Mouse (Mus musculus): Measurements from ENCODE around the gene Cwc22.

Cwc22 gene

DNA sequence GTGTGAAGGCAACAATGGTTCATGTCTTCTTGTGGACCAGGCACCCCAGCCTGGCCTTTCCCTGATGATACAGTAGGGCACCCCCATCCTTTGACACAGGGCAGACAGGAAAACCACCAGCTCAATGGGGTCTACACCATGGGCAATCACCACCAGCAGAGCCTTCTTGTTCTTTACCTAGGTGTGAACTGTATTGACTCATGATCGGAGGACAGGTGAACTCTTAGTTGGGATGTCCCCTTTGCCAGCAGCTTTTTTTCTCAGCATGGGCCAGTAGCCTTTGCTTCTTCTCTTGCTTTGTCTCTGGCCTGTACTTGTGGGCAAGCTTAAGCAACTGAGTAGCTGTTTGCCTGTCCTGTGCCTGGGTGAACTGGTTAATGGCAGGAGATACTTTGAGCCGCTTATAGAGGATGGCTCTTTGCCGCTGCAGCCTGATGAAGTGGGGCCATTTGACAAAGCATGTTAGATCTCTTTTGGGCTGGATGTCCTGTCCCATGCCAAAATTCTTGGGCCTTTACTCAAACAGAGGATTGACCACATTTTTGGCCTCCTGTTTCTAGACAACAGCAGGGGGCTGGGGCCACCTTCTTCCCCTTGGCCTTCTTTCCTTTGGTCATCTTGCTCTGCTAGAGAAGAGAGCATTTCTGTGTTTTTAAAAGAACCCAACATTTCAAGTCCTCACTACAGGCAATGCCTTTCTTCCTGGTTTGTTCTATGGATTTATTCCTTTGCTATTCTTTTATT, 16.4 kb upstream of the Cwc22 start:
- DNase-seq: no peak

DNA sequence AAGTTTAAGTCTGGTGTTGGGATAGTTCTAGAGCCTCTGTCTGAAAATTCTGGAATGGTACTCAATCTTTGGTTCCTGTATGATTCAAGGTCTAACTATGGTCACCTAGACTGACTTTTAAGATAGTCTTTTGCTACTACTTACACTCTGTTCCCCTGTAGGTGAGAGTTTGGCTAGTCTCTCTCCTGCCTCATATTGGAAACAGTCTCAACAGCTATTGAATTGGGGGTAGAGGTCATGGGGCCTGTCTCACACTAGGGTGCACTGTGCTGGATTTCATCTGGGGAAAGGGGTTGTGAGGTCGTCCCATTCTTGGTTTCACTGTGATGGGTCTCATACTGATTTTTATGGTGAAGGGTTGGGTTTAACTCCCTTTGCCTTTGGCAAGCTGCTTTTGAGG, 15.1 kb upstream of the Cwc22 start:
- no peak for DNase-seq

DNA sequence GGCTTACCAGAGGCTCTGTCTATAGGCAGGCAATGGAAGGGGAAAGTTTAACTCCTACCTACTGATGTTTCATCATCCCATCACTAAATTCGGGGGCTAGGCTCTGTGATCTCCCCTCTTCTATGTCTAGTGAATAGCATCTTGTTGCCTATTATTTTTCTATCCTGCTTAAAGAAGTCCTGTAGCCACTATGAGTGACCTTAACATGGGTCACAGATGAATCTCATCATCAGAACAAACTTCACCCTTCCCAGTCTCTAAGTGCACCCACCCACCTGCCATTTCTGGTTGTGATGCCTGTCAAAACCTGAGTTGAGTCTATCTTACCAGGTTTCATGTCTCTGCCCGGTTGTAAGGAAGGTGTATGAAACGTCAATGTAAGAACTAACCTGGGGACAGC, 14.5 kb upstream of the Cwc22 start:
- no peak for DNase-seq

DNA sequence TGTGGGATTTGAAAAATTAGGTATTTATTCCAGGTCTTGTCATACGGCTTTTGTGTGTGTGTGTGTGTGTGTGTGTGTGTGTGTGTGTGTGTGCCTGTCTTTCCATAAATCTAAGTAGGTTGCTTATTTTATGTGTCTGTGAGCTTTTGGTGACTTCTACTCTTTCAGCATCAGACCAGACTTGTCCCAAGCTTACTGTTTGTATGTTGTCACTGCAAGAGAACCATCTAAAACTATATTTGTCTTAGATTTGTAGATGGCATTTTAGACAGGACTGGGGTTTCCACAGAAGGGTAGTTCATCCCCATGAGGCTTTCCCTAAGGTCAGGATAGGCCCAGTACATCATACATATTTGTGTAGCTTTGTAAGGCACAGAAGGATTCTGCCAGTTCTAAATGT, 13.2 kb upstream of the Cwc22 start:
- no peak for DNase-seq

DNA sequence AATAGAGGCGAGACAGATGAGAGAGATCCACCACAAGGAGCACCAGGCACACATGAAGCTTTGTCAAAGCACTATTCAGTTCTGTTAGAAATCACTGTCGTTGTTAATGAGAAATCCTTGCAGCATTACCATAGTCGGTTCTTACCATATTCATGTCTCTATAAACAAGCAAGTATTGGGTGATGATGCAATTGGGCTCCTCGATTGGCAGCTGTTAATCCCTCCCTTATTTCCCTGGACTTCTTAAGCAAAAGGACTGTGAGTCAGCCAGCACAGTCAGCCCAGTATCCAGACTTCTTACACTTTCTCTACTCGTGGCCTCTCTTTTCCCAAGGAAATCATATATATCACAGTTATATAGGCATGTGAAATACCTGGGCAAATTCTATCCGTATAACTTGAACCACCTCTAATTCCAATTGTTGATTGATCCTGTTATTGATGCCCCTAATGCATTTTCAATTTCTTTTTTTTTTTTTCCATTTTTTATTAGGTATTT, 5.3 kb upstream of the Cwc22 start:
- no peak for DNase-seq

DNA sequence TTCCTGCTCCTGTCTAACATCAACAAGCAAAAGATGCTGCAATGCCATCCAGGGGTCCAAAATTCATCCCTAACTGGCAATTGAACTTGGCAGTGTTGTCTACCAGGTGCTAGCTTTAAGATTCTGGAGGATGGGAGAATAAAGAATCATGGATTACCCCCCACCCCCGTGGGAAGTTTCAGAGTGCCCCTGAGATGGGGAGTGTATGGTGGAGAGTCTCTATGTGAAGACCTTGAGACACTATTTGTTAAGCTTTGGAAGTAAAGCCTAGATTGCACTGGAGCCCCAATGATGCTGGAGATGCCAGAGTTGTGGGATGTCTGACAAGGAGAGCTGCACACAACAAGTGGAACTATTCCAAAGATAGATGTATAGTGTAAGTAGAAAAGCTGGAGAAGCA, 3.9 kb upstream of the Cwc22 start:
- no peak for DNase-seq

DNA sequence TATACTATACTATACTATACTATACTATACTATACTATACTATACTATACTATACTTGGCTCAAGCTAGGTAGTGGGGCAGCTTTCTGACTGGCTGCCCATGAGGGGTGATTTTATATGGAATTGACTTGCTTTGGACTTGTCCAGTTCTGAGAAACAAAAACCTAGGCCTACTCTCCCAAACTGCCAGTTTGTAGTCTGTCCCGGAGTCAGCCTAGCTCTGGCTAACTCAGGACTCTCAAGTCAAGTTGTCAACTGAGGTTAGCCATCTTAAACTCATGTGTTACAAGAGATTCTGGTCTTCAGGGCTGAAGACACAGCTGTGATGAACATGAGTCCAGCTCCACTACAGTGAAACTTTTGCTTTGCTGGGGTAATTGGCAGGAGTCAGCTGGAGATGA, 3.3 kb upstream of the Cwc22 start:
- DNase-seq: no peak

DNA sequence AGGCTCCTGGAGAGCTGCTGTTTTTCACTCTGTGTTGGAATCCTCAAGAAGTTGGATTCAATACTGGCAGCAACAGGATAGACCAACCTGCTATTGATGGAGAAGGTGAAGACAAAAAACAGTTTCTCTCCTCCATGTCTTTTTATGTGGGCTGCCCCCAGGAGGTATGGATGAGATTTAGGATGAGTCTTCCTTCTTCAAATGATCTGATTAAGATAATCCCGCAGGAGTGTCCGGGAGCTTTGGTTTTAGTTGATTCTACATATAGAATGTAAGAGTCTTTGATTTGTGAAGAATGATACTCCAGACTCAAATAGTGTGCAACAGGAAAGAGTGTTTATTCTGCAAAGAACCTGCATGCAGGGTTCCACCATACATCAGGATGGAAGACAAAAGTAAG, 2.7 kb upstream of the Cwc22 start:
- no peak for DNase-seq

DNA sequence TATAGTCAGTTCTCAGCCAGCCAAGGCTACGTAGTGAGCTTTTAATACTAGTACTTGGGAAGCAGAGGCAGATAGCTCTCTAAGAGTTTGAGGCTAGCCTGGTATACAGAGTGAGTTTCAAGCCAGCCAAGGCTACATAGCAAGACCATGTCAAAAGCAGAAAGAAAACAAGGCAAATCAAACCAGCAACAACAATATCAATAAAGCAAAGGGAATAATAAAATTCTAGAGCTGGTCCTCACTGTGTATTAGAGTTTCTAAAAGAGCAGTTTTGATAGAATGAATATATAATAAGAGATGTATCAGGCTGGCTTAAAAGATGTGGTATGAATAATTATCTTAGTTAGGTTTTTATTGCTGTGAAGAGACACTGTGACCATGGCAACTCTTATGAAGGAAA, 2.0 kb upstream of the Cwc22 start:
- DNase-seq: no peak

DNA sequence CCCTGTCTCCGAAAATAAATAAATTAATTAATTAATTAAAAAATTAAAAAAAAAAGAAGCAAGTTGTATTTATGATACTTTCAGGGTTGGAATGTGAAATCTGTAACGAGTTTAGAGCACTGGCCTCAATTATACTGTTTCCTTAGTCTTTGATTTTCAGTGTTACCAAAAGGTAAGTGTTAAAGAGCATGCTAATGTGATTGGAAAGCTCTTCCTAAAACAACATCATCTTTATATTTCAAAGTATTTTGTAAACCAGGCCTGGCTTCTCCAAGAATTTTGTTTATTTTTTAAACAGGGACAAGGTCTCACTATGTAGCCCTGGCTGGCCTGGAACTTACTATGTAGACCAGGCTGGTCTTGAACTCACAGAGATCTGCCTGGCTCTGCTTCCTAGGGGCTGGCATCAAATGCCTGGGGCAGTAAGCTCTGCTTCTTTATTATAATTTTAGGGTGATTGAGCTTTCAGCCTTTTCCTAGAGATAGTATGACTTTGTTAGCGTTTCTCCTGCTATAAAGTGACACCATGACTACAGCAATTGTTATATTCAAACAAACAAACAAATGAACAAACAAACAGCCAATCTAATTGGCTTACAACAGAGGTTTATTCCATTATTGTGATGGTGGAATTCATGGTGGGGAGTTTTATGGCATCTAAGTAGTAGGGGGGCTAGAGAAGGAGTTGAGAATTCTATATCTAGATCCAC, 1.1 kb upstream of the Cwc22 start:
- no peak for DNase-seq

DNA sequence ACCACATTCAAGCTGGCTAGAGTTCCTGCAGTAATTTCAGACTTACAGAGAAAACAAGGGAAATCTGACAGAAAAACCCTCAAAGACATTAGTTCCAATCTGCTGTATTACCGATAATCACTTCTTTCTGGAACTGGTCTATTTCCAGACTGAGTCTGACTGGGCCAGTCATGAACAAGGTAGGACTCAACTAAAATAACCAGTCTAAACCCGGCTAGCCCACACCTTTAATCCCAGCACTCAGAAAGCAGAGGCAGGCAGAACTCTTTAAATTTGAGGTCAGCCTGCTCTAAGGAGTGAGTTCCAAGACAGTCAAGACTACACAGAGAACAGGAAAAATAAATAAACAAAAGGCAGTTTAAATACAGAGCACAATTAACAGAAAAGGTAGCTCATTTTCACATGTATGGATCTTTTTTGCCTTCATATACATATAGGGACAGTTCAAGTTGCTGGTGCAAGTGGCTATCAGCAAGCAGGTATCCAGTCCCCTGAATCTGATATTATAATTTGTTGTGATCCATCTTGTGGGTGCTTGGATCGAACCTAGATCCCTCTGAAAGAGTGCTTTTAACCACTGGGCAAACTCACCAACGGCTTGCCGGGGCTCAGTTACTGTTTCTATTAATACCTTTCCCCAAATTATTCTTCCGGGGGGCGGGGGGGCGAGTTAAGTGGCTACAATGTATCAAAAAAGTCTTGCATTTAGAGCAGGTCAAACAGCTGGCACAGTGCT, 1.1 kb downstream of the Cwc22 start:
- no peak for DNase-seq

DNA sequence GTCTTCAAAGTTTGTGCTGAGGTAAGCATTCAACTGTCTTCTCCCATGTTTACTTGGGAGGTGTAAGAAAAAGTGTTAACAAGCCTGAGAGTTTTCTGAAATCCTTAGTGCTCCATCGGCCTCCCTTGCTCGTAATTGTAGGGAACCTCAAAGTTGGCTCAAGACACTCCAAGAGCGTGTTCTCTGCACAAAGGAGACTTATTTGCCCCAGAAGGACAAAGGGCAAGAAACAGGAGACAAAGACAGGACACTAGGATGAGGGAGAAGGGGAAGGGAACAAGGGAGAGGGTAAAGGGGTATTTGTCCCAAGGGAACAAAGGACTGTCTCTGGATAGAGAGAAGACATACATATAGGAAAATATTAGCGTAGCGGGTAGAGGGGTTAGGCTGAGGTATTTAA, 1.9 kb downstream of the Cwc22 start:
- no peak for DNase-seq

DNA sequence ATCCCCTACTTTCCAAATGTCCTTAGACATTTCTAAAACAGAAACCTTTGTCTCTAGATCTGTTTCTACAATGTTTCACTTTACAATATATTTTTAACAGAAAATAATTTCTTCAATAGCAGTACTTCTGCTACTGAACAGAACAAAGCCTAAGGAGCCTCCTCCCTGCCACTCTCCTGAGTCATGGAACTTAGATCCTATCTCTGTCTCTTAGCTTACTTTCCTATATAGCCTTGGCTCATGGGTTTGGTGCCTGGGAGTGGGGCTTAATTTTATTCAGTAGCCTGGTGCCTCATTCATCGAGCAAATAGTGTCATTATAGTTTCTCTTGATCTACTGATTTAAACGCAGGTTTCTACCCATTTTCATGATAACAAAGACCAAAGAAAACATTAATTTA, 4.2 kb downstream of the Cwc22 start:
- no peak for DNase-seq

DNA sequence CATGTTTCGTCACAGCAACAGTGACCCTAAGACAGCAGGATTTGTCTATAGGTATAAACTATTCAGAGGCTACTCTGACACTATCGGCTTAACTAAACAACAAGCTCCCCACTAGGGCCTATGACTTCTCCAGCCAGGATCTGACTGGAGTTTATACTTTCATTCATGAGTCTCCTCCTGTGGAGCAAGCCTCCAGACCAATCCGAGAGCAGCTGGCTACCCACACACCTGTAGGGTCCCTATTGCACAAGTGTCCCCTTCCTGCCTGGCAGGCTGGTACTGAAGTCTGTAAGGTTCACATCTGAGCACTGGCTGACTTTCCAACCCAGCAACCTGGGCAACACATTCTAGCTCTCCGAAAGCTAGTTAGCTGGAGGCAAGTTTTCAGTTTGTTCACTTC, 7.9 kb downstream of the Cwc22 start:
- DNase-seq: no peak

DNA sequence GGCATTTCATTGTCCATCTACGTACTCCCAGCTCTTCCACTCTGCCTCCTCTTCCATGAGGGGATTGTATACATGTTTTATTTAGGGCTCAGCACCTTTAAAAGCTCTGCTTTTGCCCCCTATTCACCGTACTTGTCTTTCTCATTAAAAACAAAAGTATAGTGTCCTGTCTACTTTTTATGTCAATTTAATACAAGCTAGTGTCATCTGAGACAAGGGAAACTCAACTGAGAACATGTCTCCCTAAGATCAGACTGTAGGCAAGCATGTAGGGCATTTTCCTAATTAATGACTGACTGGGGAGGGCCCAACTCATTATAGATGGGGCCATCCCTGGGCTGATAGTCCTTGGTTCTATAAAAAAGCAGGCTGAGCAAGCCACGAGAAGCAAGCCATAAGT, 8.4 kb downstream of the Cwc22 start:
- DNase-seq: no peak

DNA sequence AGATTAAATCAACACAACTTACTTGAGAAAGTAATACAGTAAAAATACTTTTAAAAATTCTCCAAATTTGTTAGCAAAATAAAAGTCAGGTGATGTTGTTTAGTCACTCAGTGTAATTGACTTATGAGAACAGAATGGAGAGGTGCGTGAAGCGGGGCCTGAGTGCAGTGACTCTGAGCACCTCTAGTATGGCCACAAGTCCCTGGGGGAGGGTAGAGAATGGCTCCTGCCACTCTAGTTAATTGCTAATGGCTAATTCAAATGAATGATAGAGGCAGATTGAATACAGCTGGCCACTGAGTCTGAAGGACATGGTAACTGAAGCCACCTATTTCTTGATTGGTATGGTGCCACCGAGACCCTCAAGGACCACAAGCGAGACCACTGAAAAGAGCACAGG, 12.0 kb downstream of the Cwc22 start:
- no peak for DNase-seq

DNA sequence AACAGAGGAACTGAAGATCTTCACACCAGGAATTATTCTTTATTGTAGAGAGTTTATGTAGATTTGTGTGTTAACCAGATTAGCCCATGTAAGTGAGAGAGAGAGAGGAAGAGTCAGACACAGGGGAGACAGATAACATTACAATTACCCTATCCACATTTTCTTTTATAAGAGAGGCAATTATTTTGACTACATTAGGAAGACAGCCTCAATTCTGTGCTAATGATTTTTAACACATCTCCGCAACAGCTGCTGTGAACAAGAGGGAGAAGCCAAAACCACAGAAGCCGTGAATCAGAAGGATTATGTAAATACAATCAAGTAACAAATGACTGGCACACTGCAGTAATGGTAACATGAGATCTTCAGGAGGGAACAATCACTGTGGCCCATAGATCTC, 12.5 kb downstream of the Cwc22 start:
- no peak for DNase-seq

DNA sequence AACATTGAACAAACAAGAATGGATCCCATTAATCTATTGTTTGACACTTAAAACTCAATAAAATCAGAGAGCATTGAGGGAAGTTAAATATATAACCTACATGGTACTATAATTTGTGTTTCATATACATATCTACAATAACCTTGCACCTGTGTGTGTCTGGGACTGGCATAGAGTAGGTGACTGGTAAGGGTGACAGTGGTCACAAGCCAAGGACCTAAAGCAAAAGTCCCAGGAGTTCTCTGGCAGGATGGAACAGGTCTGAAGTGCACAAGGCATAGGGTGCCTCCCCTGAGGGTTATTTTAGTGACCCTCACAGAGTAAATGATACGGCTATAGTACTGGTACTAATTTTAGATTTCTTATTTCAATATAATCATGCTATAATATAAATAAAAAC, 14.2 kb downstream of the Cwc22 start:
- no peak for DNase-seq

DNA sequence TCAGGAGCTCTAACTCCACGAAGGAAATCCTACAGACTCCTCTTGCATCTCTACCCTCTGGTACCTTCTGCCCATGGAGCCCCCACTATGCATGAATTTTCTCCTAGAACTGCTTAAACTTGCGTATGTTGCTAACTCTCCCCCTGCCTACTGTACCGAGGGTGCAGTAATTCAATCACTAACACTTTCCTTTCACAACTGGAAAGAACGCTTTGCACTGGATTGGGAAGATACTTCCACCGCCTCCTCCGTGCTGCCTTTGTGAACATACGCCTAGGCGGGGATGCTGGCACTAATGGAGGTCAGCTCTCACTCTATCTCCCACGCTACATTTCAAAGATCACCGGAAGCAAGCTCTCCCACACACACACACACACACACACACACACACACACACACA, 17.8 kb downstream of the Cwc22 start:
- DNase-seq: no peak

DNA sequence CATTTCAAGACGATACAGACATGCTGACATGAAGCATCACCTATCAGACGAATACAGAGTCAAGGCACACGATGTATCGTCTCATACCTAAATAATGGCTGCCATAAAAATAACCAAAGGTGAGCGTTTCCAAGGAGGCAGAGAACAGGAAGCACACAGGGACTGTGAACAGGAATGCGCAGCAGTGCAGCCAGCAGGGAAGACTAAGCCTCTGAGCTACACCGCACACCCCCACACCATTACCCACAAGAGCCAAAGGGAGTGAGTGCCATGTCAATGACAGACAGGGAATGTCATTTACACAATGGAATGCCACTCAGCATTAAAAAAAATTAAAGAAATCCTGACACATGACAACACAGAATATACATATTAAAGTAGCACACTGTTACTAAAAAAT, 19.7 kb downstream of the Cwc22 start:
- DNase-seq: peak; percentile 24 to 33

DNA sequence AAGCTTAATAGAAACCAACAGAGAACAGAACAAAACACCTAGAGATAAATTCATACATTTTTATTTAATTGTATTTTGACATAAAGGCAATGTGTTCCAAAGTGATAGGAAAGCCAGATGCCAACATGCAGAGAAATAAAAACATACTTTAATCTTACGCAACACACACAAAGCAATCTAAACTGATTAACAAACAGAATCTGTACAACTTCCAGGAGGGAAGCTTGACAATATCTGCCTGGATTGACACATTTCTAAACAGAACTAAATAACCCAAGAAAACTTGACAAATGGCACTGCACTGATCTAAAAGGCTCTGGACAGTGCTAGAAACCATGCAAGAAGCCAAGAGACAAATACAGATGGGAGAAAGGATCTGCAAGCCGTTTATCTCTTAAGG, 20.2 kb downstream of the Cwc22 start:
- DNase-seq: no peak

DNA sequence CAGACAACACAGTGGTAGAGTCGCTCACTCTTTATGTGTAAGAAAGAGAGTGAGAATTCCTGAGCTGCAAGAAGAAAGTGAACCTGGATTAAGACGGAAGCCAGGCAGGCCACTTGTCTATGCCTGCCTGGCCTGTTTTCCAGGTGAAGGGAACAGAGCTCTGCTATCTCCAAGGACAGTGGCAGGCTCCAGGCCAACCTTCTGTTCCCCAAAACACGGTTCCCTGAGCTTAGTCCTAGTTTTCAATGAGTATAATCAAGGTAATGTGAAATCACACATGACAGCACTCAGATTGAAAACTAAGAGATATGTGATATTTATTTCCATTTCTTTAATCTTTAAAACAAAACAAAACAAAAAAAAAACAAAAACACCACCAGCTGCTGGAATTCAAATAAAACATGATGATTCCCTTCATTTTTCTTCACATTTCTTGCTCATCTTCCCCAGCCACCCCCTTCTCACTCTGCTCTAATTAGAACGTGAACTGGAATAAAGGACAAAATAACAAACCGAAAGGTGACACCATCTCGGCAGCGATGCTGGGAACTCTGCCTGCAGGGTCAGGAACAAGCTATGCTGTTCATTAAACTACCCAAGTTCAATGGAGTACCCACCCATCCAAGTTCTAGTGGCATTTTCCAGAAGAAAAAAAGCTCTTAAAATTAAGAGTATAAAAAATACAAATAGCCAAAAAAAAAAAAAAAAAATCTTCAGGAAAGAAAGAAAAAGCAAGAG, 20.8 kb downstream of the Cwc22 start:
- peak; percentile 77 to 78 for DNase-seq

DNA sequence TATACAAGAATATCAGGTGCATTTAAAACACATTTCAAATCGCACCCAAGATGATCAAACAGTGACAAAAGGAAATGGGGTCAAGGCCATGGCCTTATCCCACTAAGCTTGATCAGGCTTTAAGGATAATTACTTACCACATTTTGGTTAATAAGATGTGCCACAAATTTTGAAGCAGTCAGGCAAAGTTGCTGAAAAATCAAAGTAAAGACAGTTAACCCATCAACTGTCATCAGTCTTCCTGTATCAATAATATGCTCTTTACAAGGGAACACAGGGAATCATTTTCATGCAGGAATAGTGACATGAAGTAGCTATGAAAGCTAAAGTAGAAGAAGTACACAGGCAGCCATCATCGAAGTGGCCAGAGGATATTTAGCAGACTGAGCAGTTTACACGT, 22.2 kb downstream of the Cwc22 start:
- no peak for DNase-seq
